Mouse (Mus musculus): Measurements from ENCODE around the gene Tub. TPM values are rescaled to one million over a fixed set of nuclear protein-coding genes. Genes with fewer than 3 reads are reported as not detected.

Tub gene
- polyA plus RNA-seq, 1 experiment: 0.01 TPM

- no peak overlapping the region for H3ac ChIP-seq (ENCODE audit: control insufficient read depth, insufficient read length, low read depth)
- no peak overlapping the region for H3K4me3 ChIP-seq (ENCODE audit: insufficient read depth, poor library complexity, severe bottlenecking)
- no peak for TF ChIP-seq CEBPB (IDR thresholded peaks at IDR 0.05; ENCODE audit: low read depth)
- TF ChIP-seq FOSL1 (IDR thresholded peaks at IDR 0.05; ENCODE audit: insufficient read depth, low read length, poor library complexity, severe bottlenecking): no peak
- TF ChIP-seq MAX (IDR thresholded peaks at IDR 0.05): no peak
- TF ChIP-seq MYOD1 (IDR thresholded peaks at IDR 0.05; ENCODE audit: control insufficient read depth, insufficient read length, low read depth): no peak
- no peak for TF ChIP-seq MYOG (IDR thresholded peaks at IDR 0.05; ENCODE audit: control insufficient read depth, extremely low read depth, insufficient read length)
- TF ChIP-seq CTCF (IDR thresholded peaks at IDR 0.05; ENCODE audit: control insufficient read depth, insufficient read depth, insufficient read length): no peak
- TF ChIP-seq USF1 (IDR thresholded peaks at IDR 0.05; ENCODE audit: low read depth): no peak
- H3K27me3 ChIP-seq (ENCODE audit: control insufficient read depth, insufficient read depth, insufficient read length): no peaks in the 10 kb centered on the region
- H3K79me3 ChIP-seq (ENCODE audit: low read depth): no peaks in the 10 kb centered on the region
- no peaks in the 10 kb centered on the region for H3K79me2 ChIP-seq (ENCODE audit: control insufficient read depth, insufficient read depth)
- no peaks in the 10 kb centered on the region for H3K36me3 ChIP-seq (ENCODE audit: control insufficient read depth, insufficient read depth)
These were observed 41.1 kb downstream of the Tub start for GRCm38 (mm10) chr7:108991207-108991606.

DNA sequence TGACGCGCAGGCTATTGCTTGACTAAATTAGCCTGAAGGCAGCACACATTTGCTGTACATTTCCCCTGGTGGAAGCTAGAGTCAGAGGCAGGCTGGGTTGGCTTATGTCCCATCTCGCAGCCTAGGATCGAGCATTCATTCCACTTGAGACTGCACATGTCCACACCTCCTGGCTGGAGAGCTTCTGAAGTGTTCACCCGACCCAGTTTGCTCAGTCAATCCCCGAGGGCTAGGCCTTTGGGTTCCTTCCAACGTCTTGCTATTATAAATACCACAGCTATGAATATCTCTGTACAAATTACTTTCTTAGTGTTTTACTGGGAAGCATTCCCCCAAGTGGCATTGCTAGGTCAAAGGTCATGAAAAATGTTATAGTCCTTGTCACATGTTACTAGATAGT, 43.1 kb downstream of the Tub start:
- Histone ChIP-seq H3ac (ENCODE audit: control insufficient read depth, insufficient read length, low read depth) (no peak overlapping the region), H3K4me3 (ENCODE audit: insufficient read depth, poor library complexity, severe bottlenecking) (no peak overlapping the region), H3K79me3 (ENCODE audit: low read depth) (no peaks in the 10 kb centered on the region), H3K36me3 (ENCODE audit: control insufficient read depth, insufficient read depth) (no peaks in the 10 kb centered on the region), H3K79me2 (ENCODE audit: control insufficient read depth, insufficient read depth) (no peaks in the 10 kb centered on the region), H3K27me3 (ENCODE audit: control insufficient read depth, insufficient read depth, insufficient read length) (no peaks in the 10 kb centered on the region)
- TF ChIP-seq USF1 (IDR thresholded peaks at IDR 0.05; ENCODE audit: low read depth): no peak
- TF ChIP-seq MAX (IDR thresholded peaks at IDR 0.05): no peak
- TF ChIP-seq CEBPB (IDR thresholded peaks at IDR 0.05; ENCODE audit: low read depth): no peak
- TF ChIP-seq MYOD1 (IDR thresholded peaks at IDR 0.05; ENCODE audit: control insufficient read depth, insufficient read length, low read depth): no peak
- TF ChIP-seq CTCF (IDR thresholded peaks at IDR 0.05; ENCODE audit: control insufficient read depth, insufficient read depth, insufficient read length): no peak
- no peak for TF ChIP-seq MYOG (IDR thresholded peaks at IDR 0.05; ENCODE audit: control insufficient read depth, extremely low read depth, insufficient read length)
- TF ChIP-seq FOSL1 (IDR thresholded peaks at IDR 0.05; ENCODE audit: insufficient read depth, low read length, poor library complexity, severe bottlenecking): no peak

- Histone ChIP-seq H3ac (ENCODE audit: control insufficient read depth, insufficient read length, low read depth) (no peak overlapping the region), H3K36me3 (ENCODE audit: control insufficient read depth, insufficient read depth) (no peaks in the 10 kb centered on the region), H3K4me3 (ENCODE audit: insufficient read depth, poor library complexity, severe bottlenecking) (no peak overlapping the region), H3K79me3 (ENCODE audit: low read depth) (no peaks in the 10 kb centered on the region), H3K27me3 (ENCODE audit: control insufficient read depth, insufficient read depth, insufficient read length) (no peaks in the 10 kb centered on the region), H3K79me2 (ENCODE audit: control insufficient read depth, insufficient read depth) (no peaks in the 10 kb centered on the region)
- TF ChIP-seq CTCF (IDR thresholded peaks at IDR 0.05; ENCODE audit: control insufficient read depth, insufficient read depth, insufficient read length): no peak
- no peak for TF ChIP-seq FOSL1 (IDR thresholded peaks at IDR 0.05; ENCODE audit: insufficient read depth, low read length, poor library complexity, severe bottlenecking)
- TF ChIP-seq USF1 (IDR thresholded peaks at IDR 0.05; ENCODE audit: low read depth): no peak
- no peak for TF ChIP-seq MAX (IDR thresholded peaks at IDR 0.05)
- no peak for TF ChIP-seq MYOD1 (IDR thresholded peaks at IDR 0.05; ENCODE audit: control insufficient read depth, insufficient read length, low read depth)
- TF ChIP-seq CEBPB (IDR thresholded peaks at IDR 0.05; ENCODE audit: low read depth): no peak
- no peak for TF ChIP-seq MYOG (IDR thresholded peaks at IDR 0.05; ENCODE audit: control insufficient read depth, extremely low read depth, insufficient read length)
These were observed 43.7 kb downstream of the Tub start for GRCm38 (mm10) chr7:108993881-108994291.

DNA sequence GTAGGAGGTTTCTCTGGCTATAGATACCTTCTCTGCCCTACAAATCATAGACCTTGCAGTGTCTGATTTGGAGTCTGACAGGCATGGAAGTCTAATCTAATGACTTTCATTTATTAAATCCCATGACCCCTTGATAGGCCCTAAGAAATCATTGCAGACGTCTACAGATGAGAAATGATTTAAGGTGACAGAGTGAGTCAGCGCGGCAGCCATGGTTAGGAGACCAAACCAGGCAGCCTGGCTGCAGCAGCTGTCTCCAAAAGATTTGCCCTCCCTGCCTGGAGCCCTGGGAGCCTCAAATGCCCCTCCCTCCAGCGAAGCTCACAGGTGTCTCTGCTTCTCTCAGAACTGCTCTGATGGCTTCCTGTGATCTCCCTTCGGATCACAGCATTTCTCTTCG, 46.0 kb downstream of the Tub start:
- no peak overlapping the region for H3ac ChIP-seq (ENCODE audit: control insufficient read depth, insufficient read length, low read depth)
- H3K36me3 ChIP-seq (ENCODE audit: control insufficient read depth, insufficient read depth): no peaks in the 10 kb centered on the region
- no peaks in the 10 kb centered on the region for H3K27me3 ChIP-seq (ENCODE audit: control insufficient read depth, insufficient read depth, insufficient read length)
- TF ChIP-seq MYOG (IDR thresholded peaks at IDR 0.05; ENCODE audit: control insufficient read depth, extremely low read depth, insufficient read length): no peak
- TF ChIP-seq FOSL1 (IDR thresholded peaks at IDR 0.05; ENCODE audit: insufficient read depth, low read length, poor library complexity, severe bottlenecking): no peak
- TF ChIP-seq USF1 (IDR thresholded peaks at IDR 0.05; ENCODE audit: low read depth): no peak
- no peak for TF ChIP-seq CTCF (IDR thresholded peaks at IDR 0.05; ENCODE audit: control insufficient read depth, insufficient read depth, insufficient read length)
- TF ChIP-seq MAX (IDR thresholded peaks at IDR 0.05): no peak
- TF ChIP-seq CEBPB (IDR thresholded peaks at IDR 0.05; ENCODE audit: low read depth): no peak
- TF ChIP-seq MYOD1 (IDR thresholded peaks at IDR 0.05; ENCODE audit: control insufficient read depth, insufficient read length, low read depth): no peak
- H3K4me3 ChIP-seq (ENCODE audit: insufficient read depth, poor library complexity, severe bottlenecking): no peak overlapping the region
- H3K79me2 ChIP-seq (ENCODE audit: control insufficient read depth, insufficient read depth): no peaks in the 10 kb centered on the region
- H3K79me3 ChIP-seq (ENCODE audit: low read depth): no peaks in the 10 kb centered on the region

DNA sequence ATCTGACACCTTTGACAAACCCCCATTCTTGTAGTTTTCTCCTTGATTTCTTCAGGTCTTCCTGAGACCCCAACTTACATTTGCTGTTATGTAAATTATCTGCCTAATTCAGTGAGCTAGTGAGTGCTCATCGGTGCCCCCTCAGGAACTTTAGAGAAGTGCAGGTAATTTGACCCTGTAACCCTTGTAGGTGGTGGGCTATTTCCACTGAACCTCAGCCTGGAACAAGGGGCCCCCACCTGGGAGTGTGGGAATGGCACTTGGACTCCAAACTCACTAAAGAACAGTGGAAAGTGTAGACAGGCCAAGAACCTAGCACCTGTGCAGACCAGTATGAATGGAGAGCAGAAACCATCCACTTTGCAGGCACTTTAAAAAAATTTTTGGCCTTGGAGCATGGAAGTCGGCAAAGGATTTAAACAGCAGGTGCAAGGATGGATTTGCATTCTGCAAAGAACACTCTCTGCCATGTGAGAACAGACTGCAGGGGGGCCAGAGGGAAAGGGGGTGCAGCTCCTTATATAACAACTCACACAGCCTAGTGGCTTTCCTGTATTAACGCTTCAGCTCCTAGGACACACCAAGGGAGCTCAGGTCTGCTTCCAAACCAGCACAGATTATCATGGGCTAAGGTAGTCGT, 50.3 kb downstream of the Tub start:
- TF ChIP-seq CEBPB (IDR thresholded peaks at IDR 0.05; ENCODE audit: low read depth): no peak
- no peak for TF ChIP-seq MYOG (IDR thresholded peaks at IDR 0.05; ENCODE audit: control insufficient read depth, extremely low read depth, insufficient read length)
- TF ChIP-seq CTCF (IDR thresholded peaks at IDR 0.05; ENCODE audit: control insufficient read depth, insufficient read depth, insufficient read length): no peak
- TF ChIP-seq FOSL1 (IDR thresholded peaks at IDR 0.05; ENCODE audit: insufficient read depth, low read length, poor library complexity, severe bottlenecking): no peak
- no peak for TF ChIP-seq MAX (IDR thresholded peaks at IDR 0.05)
- TF ChIP-seq MYOD1 (IDR thresholded peaks at IDR 0.05; ENCODE audit: control insufficient read depth, insufficient read length, low read depth): no peak
- no peak for TF ChIP-seq USF1 (IDR thresholded peaks at IDR 0.05; ENCODE audit: low read depth)
- Histone ChIP-seq H3ac (ENCODE audit: control insufficient read depth, insufficient read length, low read depth) (no peak overlapping the region), H3K79me3 (ENCODE audit: low read depth) (no peaks in the 10 kb centered on the region), H3K27me3 (ENCODE audit: control insufficient read depth, insufficient read depth, insufficient read length) (no peaks in the 10 kb centered on the region), H3K4me3 (ENCODE audit: insufficient read depth, poor library complexity, severe bottlenecking) (no peak overlapping the region), H3K36me3 (ENCODE audit: control insufficient read depth, insufficient read depth) (no peaks in the 10 kb centered on the region), H3K79me2 (ENCODE audit: control insufficient read depth, insufficient read depth) (no peaks in the 10 kb centered on the region)

Measured in C2C12 (cell line).